Mouse (Mus musculus) midbrain, embryonic 16.5 days (tissue): Measurements from ENCODE around the gene Gal3st1. TPM values are rescaled to one million over a fixed set of nuclear protein-coding genes. Genes with fewer than 3 reads are reported as not detected.

Experiments
- polyA plus RNA-seq: library from polyadenylated mRNA; unstranded; fragments of >200 nt; fragmentation: Nextera tagmentation; extraction: Ambion mirVana; gene quantifications from 2 replicates; pipeline ENCODE4 v1.2.1, GENCODE M21; 2015

Gal3st1 gene
- polyA plus RNA-seq, 1 experiment from 2014 or later = 8.2 TPM

Other genes starting within 250 kb of the Gal3st1 start
- gene Osbp2, start 119.7 kb upstream of the Gal3st1 start, polyA plus RNA-seq = 35.7 and 40.9 TPM in 2 replicates
- 0.80 and 0.87 TPM in 2 replicates for gene 4921536K21Rik, start 88.5 kb upstream of the Gal3st1 start, polyA plus RNA-seq
- 43.5 and 48.4 TPM in 2 replicates for gene Dusp18, start 88.4 kb upstream of the Gal3st1 start, polyA plus RNA-seq
- 17.4 and 20.7 TPM in 2 replicates for gene Slc35e4, start 69.0 kb upstream of the Gal3st1 start, polyA plus RNA-seq
- gene Tcn2, start 51.5 kb upstream of the Gal3st1 start, polyA plus RNA-seq = 19.5 and 20.8 TPM in 2 replicates
- 59.1 and 61.5 TPM in 2 replicates for gene Pes1, start 19.7 kb upstream of the Gal3st1 start, polyA plus RNA-seq
- 0.25 TPM in 1 of 2 replicates, not detected in the other for gene 4930556J24Rik, start 6.9 kb upstream of the Gal3st1 start, polyA plus RNA-seq
- gene Sec14l4, start 47.8 kb downstream of the Gal3st1 start, polyA plus RNA-seq = not detected in 2 replicates
- gene Sec14l3, start 81.2 kb downstream of the Gal3st1 start, polyA plus RNA-seq = 2.6 and 2.8 TPM in 2 replicates
- 12.8 and 14.4 TPM in 2 replicates for gene Mtfp1, start 111.8 kb downstream of the Gal3st1 start, polyA plus RNA-seq
- gene Sec14l2, start 139.8 kb downstream of the Gal3st1 start, polyA plus RNA-seq = 4.2 and 4.8 TPM in 2 replicates
- gene Rnf215, start 151.6 kb downstream of the Gal3st1 start, polyA plus RNA-seq = 52.0 and 53.6 TPM in 2 replicates
- 9.1 and 10.9 TPM in 2 replicates for gene Ccdc157, start 176.7 kb downstream of the Gal3st1 start, polyA plus RNA-seq
- gene Sf3a1, start 176.7 kb downstream of the Gal3st1 start, polyA plus RNA-seq = 53.8 and 54.0 TPM in 2 replicates
- gene Tbc1d10a, start 203.2 kb downstream of the Gal3st1 start, polyA plus RNA-seq = 33.6 and 34.8 TPM in 2 replicates
- gene Castor1, start 234.6 kb downstream of the Gal3st1 start, polyA plus RNA-seq = 2.9 and 4.2 TPM in 2 replicates